Mouse (Mus musculus): ENCODE measurements around the gene Gmppa.

Gmppa gene

DNA sequence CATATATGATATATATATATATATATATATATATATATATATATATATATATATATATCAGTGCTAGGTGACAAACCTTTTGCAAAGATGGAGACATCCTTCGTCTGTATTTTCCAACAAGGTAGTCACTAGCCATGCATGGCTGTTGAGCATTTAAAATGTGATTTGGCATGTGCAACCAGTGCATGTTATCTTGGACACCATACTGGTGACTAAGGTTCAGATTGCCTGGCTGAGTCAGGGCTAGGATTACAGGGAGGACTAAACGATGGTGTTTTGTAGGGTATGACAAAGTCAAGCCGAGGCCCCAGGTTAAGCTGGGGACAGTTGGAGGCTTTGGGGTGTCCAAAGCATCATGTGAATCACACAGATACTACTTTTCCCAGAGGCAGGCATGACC is 19.7 kb downstream of the Gmppa start:
- DNase-seq (ENCODE audit: extremely low spot score): no peak

- no peak for DNase-seq (ENCODE audit: extremely low spot score)
Measured at GRCm38 (mm10) chr1:75455948-75456347, 20.2 kb downstream of the Gmppa start.

DNA sequence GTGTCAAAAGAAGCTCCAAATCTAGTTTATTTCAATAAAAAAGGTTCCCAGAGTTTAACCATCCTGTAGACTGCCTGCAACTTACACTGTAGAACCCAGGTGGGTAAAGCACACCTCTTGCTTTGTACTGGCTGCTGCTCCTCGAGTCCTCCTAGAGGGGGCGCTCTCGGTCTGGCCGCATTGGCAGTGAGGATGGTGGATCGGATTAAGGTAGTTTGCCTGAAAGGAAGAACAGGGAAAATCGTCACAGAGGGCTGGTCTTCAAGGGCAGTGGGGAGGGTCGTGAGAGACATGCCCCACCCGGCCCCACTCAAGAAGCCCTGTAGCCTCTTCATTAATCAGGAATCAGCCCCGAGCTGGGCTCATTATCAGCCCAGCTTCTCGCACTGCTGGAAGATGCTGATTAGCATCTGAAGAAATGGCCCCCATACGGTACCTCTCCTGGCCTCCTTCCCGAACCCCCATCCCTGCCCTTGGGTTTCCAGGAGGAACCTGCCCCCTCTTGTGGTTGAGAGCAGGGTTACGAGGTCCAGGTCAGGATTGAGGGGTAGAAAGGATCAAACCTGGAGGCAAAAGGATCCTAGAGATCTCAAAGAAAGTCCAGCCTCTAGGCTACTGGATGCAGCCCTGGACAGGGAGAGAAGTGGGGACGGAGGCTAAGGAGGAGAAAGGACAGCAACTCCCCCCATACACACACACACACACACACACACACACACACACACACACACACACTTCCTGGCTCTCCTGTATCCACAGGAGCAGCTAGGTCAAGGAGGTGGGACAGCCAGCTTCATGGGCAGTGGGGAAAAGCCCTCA is 21.2 kb downstream of the Gmppa start:
- peak; percentile 66 for DNase-seq (ENCODE audit: extremely low spot score)

- no peak for DNase-seq (ENCODE audit: extremely low spot score)
Measured at GRCm38 (mm10) chr1:75457710-75458024, 21.9 kb downstream of the Gmppa start.

GRCm38 (mm10) chr1:75458025-75458788 is 22.5 kb downstream of the Gmppa start:
- peak; percentile 79 for DNase-seq (ENCODE audit: extremely low spot score)

GRCm38 (mm10) chr1:75458789-75459684 is 23.3 kb downstream of the Gmppa start:
- DNase-seq (ENCODE audit: extremely low spot score): no peak

GRCm38 (mm10) chr1:75460297-75460696 is 24.6 kb downstream of the Gmppa start:
- DNase-seq (ENCODE audit: extremely low spot score): no peak

DNA sequence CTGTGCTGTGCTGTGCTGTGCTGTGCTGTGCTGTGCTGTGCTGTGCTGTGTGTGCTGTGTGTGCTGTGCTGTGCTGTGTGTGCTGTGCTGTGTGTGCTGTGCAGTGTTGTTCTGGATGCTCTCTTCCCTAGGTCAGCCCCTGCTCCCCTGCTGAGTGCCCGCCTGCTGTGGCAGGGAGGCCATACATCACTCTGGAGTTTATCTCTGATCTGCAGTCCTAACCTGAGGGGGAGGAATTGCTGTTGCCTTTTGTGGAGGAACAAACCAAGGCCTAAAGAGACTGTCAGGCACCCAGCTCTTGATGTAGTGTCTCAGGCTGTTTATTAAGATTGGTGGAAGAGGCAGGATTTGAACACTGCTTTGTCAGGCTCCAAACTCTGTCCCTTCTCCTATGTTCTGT is 26.9 kb downstream of the Gmppa start:
- no peak for DNase-seq (ENCODE audit: extremely low spot score)

- no peak for DNase-seq (ENCODE audit: extremely low spot score)
Measured at GRCm38 (mm10) chr1:75463652-75464204, 28.0 kb downstream of the Gmppa start.

DNA sequence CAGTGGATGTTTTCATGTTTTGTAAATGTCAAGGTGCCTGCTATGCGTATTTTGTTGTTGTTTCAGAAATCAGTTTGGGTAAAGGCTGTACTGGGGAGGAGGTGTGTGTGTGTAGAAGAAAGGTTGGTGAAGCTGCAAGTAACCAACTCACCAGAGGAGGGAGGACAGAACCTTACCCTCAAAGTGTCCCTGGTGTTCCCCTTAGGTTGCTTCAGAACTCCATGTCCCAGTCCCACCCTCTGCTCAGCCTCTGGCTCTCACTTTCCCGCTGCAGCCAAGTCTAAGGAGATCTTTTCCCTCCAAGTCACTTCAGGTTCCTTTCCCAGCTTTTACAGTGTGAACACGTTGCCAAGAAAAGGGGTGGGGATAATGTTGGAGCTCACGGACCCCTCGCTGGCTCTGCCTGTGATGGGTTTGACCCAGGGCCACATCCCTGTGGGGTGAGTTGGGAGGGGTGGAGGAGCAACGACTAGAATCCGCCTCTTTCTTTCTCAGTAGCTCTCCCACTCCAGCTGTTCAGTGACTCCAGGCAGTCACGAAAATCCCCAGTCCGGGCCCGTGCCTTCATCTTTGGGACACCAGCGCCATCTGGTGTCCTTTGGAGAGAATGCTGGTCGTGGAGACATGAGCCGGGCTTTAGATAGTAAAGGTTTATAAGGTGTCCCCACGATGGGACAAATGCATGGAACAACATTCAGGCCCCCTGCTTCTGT is 31.6 kb downstream of the Gmppa start:
- peak; percentile 88 for DNase-seq (ENCODE audit: extremely low spot score)

DNA sequence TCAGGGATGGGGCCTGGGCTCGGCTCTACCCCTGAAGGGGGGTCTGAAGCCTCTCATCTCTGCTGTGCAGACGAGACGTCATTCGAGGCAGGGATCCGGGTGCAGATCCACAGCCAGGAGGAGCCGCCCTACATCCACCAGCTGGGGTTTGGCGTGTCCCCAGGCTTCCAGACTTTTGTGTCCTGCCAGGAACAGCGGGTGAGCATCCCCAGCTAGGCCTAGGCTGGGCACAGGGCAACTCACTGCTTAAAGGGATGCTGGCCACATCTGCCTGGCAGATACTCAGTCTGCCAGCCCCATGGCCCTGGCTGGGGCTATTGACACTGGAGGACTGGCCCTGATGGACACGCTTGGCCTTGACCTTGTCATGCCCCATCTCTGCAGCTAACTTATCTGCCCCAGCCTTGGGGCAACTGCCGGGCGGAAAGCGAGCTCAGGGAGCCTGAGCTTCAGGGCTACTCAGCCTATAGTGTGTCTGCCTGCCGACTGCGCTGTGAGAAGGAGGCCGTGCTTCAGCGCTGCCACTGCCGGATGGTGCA is 33.6 kb downstream of the Gmppa start:
- no peak for DNase-seq (ENCODE audit: extremely low spot score)

- no peak for DNase-seq (ENCODE audit: extremely low spot score)
Measured at GRCm38 (mm10) chr1:75476441-75476840, 40.7 kb downstream of the Gmppa start.

- peak; percentile 89 for DNase-seq (ENCODE audit: extremely low spot score)
Measured at GRCm38 (mm10) chr1:75477264-75477965, 41.7 kb downstream of the Gmppa start.

GRCm38 (mm10) chr1:75477966-75478290 is 42.2 kb downstream of the Gmppa start:
- no peak for DNase-seq (ENCODE audit: extremely low spot score)

DNA sequence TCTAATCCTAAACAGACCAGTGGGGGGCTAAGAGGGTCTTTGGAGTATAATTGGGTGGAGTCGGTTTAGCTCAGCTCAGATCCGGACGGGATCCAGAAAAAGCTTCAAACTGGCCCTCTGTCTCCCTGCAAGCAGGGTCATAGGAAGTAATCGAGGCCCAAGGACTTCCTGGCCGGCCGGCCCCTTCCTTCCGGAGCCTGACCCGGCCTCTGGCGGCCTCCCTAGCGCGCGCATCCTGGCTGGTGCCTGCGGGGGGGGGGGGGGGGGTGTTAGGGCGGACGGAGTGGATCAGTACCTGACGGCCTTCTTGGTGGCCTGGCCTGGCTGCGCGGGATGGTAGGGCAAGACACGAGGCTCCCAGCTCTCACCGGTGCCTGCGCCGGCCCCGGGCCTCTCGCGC is 42.8 kb downstream of the Gmppa start:
- no peak for DNase-seq (ENCODE audit: extremely low spot score)

DNA sequence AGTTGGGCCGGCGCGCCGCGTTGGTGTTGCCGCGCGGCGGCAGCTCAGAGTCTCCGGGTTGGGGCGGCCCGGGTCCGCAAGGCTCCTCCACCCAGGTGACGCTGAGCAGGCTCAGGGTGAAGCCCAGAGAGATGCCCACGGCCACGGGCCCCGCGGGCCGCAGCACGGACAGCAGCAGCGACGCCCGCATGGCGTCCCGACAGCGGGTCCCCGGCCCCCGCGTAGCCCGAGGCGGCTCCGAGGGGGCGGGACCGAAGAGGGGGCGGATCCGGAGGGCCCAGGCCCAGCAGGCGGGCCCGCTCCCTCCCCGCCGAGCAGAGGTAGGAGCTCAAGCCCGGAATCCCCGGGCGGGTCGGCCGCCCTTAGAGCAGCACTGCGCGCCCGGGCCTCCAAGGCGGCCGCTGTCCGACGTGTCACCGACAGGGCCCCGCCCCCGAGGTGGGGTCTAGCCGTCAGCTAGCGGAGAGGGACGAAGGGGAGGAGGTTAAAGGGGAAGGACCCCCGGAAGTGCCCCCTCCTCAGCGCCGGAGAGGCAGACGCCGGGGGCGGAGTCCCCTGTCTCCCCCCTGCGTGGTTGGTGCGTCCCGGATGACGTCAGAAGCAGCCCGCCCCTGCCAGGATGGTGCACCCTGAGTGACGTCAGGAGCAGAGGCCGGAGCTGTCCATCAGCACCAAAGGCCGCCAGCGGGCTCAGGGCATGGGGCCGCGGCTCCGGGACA is 43.3 kb downstream of the Gmppa start, which contains the start of the genes Chpf and Tmem198:
Gene Chpf, minus strand, starts transcription at position 392 of the 719 bp plus-strand sequence.
Gene Tmem198, plus strand, starts transcription at position 617 of the 719 bp plus-strand sequence.
- DNase-seq (ENCODE audit: extremely low spot score): peak; percentile 100

DNA sequence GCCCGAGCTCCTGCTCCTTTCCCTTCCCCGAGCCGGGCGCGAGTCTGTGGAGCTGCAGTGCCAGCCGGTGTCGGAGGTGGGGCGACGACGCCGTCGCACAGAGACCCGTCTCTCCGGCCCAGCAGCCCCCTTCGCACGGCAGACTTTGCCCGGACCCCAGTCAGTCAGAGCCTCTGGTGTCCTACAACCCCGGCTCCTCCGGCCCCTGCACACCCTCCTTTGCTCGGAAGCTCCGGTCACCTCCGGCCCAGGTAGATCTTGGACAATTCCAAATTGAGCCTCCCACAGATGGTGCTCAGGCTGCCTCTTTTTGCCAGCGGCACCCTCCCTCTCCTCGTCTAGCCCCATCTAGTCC is 43.9 kb downstream of the Gmppa start:
- no peak for DNase-seq (ENCODE audit: extremely low spot score)

DNA sequence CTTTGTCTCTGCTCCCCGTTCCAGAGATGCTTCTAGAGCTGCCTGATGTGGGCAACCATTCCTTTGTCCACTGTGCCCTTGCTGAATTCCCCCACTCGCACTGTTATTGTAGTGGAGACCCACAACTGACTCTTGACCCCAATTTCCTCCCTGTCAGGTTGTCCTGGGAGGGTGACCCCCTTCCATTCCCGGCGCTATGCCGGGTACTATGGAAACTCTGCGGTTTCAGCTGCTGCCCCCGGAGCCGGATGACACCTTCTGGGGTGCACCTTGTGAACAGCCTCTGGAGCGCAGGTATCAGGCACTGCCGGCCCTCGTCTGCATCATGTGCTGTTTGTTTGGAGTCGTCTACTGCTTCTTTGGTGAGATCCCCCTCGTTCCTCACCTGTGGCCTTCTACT is 44.3 kb downstream of the Gmppa start:
- no peak for DNase-seq (ENCODE audit: extremely low spot score)

GRCm38 (mm10) chr1:75480735-75481134 is 45.0 kb downstream of the Gmppa start:
- DNase-seq (ENCODE audit: extremely low spot score): no peak

GRCm38 (mm10) chr1:75486561-75486960 is 50.8 kb downstream of the Gmppa start:
- no peak for DNase-seq (ENCODE audit: extremely low spot score)

Measured in embryo, embryonic 9.5 days (tissue).